Mouse (Mus musculus): ENCODE measurements around the gene Crtam. TPM values are rescaled to one million over a fixed set of nuclear protein-coding genes. Genes with fewer than 3 reads are reported as not detected.
A peak's percentile ranks its signal among the peaks of the same experiment; 100 is the strongest.

Crtam gene
- total RNA-seq, 2 experiments from 2014 or later, result not detected

GRCm38 (mm10) chr9:41007785-41008184 lies 3.4 kb upstream of the Crtam start:
- DNase-seq, result no peak

- no peak for DNase-seq
Measured at GRCm38 (mm10) chr9:40997116-40997779, 7.2 kb downstream of the Crtam start.

GRCm38 (mm10) chr9:40994075-40994474 lies 10.4 kb downstream of the Crtam start:
- no peak for DNase-seq

- no peak for DNase-seq
Measured at GRCm38 (mm10) chr9:40991511-40991910, 12.9 kb downstream of the Crtam start.

GRCm38 (mm10) chr9:40989940-40990588 lies 14.4 kb downstream of the Crtam start:
- DNase-seq, result no peak

GRCm38 (mm10) chr9:40984313-40984712 lies 20.1 kb downstream of the Crtam start:
- no peak for DNase-seq

GRCm38 (mm10) chr9:40983758-40984157 lies 20.7 kb downstream of the Crtam start:
- DNase-seq, result no peak

- DNase-seq, result no peak
Measured at GRCm38 (mm10) chr9:40982480-40982879, 21.9 kb downstream of the Crtam start.

- no peak for DNase-seq
Measured at GRCm38 (mm10) chr9:40974042-40974801, 30.2 kb downstream of the Crtam start.

- no peak for DNase-seq
Measured at GRCm38 (mm10) chr9:40964418-40964714, 40.1 kb downstream of the Crtam start.

GRCm38 (mm10) chr9:40963586-40964417 lies 40.6 kb downstream of the Crtam start, which contains the start of gene Jhy:
Jhy (minus strand) TSS chr9:40964118.
- DNase-seq, result no peak

GRCm38 (mm10) chr9:40961401-40961800 lies 43.0 kb downstream of the Crtam start:
- DNase-seq, result no peak

- no peak for DNase-seq
Measured at GRCm38 (mm10) chr9:40949039-40949615, 55.3 kb downstream of the Crtam start.

GRCm38 (mm10) chr9:40948473-40948872 lies 56.0 kb downstream of the Crtam start:
- DNase-seq, result no peak

- peak; percentile 9 for DNase-seq
Measured at GRCm38 (mm10) chr9:40947131-40947530, 57.3 kb downstream of the Crtam start.

GRCm38 (mm10) chr9:40937425-40937824 lies 67.0 kb downstream of the Crtam start:
- no peak for DNase-seq

- no peak for DNase-seq
Measured at GRCm38 (mm10) chr9:40933323-40933722, 71.1 kb downstream of the Crtam start.

- no peak for DNase-seq
Measured at GRCm38 (mm10) chr9:40927351-40927980, 77.0 kb downstream of the Crtam start.

Measured in gastrocnemius, postnatal 25 days (tissue).